In the genomic region with DNA sequence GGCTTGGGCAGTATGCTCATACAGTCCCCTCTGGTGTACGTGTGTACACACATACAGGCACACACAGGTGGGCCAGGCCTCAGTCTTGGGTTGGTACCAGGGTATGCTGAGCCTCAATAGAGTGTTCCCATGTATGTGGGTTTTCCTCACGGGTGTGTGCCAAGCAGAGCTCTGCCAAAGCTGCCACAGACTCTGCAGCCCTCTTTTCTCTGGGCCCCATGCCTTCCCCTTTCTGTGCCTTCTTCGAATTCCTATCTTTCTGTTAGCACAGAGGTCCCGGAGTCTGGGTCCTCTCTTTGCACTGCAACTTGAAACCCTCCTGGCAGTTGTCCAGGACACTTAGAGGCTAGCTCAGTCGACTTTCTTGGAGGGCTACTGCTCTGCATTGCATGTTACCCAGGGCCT, we compare ENCODE assay signal across 9 mouse cellular contexts. TPM values are rescaled to one million over a fixed set of nuclear protein-coding genes. Genes with fewer than 3 reads are reported as not detected.
DNase-seq lines count a peak whose midpoint lies in the region; ATAC-seq and TF ChIP-seq lines count a peak whose summit lies in the region.
"Had no signal": no experiment of that assay in that cellular context is flagged by ENCODE, and none has a peak within 500 bp of the region (broad histone marks: within the 10 kb centered on the region; RNA-seq: fewer than 3 reads in every experiment).

No protein-coding gene starts in this region.

- H3K36me3 ChIP-seq in lung, embryonic 14.5 days (ENCODE audit: insufficient read depth): no peaks in the 10 kb centered on the region
- no peaks in the 10 kb centered on the region for H3K36me3 ChIP-seq in forebrain, embryonic 16.5 days (ENCODE audit: control insufficient read depth, insufficient read depth)
- H3K36me3 ChIP-seq in intestine, embryonic 15.5 days: peaks cover 6% of the 10 kb centered on the region; the same call in 1 of the 2 replicates
- H3K36me3 ChIP-seq in liver, postnatal 0 days (replicated peaks; ENCODE audit: insufficient read depth, low read length): no peaks in the 10 kb centered on the region

- H3K9ac ChIP-seq in lung, embryonic 14.5 days: no peak overlapping the region
- H3K9ac ChIP-seq in forebrain, embryonic 16.5 days (replicated peaks; ENCODE audit: low read depth, low read length): no peak overlapping the region
- H3K9ac ChIP-seq in intestine, embryonic 15.5 days: no peak overlapping the region
- H3K9ac ChIP-seq in liver, postnatal 0 days (replicated peaks): no peak overlapping the region

- peak overlapping the region; percentile 36 for H3K4me2 ChIP-seq in lung, embryonic 14.5 days
- no peak overlapping the region for H3K4me2 ChIP-seq in forebrain, embryonic 16.5 days (ENCODE audit: low read length)
- peak overlapping the region; percentile 25 for H3K4me2 ChIP-seq in intestine, embryonic 15.5 days (replicated peaks)
- no peak overlapping the region for H3K4me2 ChIP-seq in liver, postnatal 0 days (ENCODE audit: low read depth, low read length)

- DNase-seq in lung, embryonic 14.5 days: peak; percentile 98
- no peak for DNase-seq in lung, adult 2 months
- no peak for DNase-seq in liver, postnatal 0 days
- peak; percentile 76 for DNase-seq in testis, postnatal 10 days (ENCODE audit: low spot score)
- no peak for DNase-seq in layer of hippocampus, postnatal 25 days (ENCODE audit: extremely low spot score in 1 of 2, low spot score in 1 of 2)
- no peak for DNase-seq in cerebellum, adult 11 months

- 18% methylated on average over 5 of the region's 5 CpGs for WGBS in lung, embryonic 14.5 days
- 29% methylated on average over 5 of the region's 5 CpGs for WGBS in lung, adult 2 months
- 9% methylated on average over 5 of the region's 5 CpGs for WGBS in forebrain, embryonic 16.5 days
- WGBS in intestine, embryonic 15.5 days: 17% methylated on average over 5 of the region's 5 CpGs
- 45% methylated on average over 5 of the region's 5 CpGs for WGBS in liver, postnatal 0 days (ENCODE audit: insufficient replicate concordance)

- TF ChIP-seq EP300 in liver, postnatal 0 days (IDR thresholded peaks at IDR 0.05; ENCODE audit: low read depth): no peak

- peak overlapping the region; percentile 86 for H3K27ac ChIP-seq in lung, embryonic 14.5 days (ENCODE audit: low read depth)
- H3K27ac ChIP-seq in forebrain, embryonic 16.5 days (ENCODE audit: low read length): no peak overlapping the region
- peak overlapping the region; percentile 86 for H3K27ac ChIP-seq in intestine, embryonic 15.5 days
- H3K27ac ChIP-seq in liver, postnatal 0 days (ENCODE audit: low read depth): peak overlapping the region; percentile 91

- H3K27me3 ChIP-seq in lung, embryonic 14.5 days (ENCODE audit: insufficient read depth, low read length): no peaks in the 10 kb centered on the region
- H3K27me3 ChIP-seq in forebrain, embryonic 16.5 days (replicated peaks; ENCODE audit: control insufficient read depth, insufficient read depth, low read length): no peaks in the 10 kb centered on the region
- H3K27me3 ChIP-seq in intestine, embryonic 15.5 days (replicated peaks): no peaks in the 10 kb centered on the region
- no peaks in the 10 kb centered on the region for H3K27me3 ChIP-seq in liver, postnatal 0 days (ENCODE audit: insufficient read depth, low read length)

- no peak for TF ChIP-seq POLR2A in lung, adult 2 months (IDR thresholded peaks at IDR 0.05; ENCODE audit: borderline replicate concordance, extremely low read depth, low read depth, low read length)

- peaks cover 35% of the 10 kb centered on the region for H3K4me1 ChIP-seq in lung, embryonic 14.5 days (ENCODE audit: insufficient read depth)
- no peaks in the 10 kb centered on the region; the same call in 1 of the 2 replicates for H3K4me1 ChIP-seq in lung, adult 2 months (ENCODE audit: control insufficient read depth, insufficient read depth, low read length)
- H3K4me1 ChIP-seq in forebrain, embryonic 16.5 days (replicated peaks; ENCODE audit: control insufficient read depth, insufficient read depth, low read length): peaks cover 17% of the 10 kb centered on the region
- H3K4me1 ChIP-seq in intestine, embryonic 15.5 days (replicated peaks): peaks cover 44% of the 10 kb centered on the region
- peaks cover 15% of the 10 kb centered on the region; the same call in 1 of the 2 replicates for H3K4me1 ChIP-seq in liver, postnatal 0 days (ENCODE audit: insufficient read depth)

- peak; percentile 92 for ATAC-seq in lung, embryonic 14.5 days (ENCODE audit: insufficient read depth)
- peak; percentile 75 for ATAC-seq in forebrain, embryonic 16.5 days
- peak; percentile 79 for ATAC-seq in intestine, embryonic 15.5 days
- ATAC-seq in liver, postnatal 0 days: no peak

- no peak for TF ChIP-seq CTCF in lung, embryonic 14.5 days (IDR thresholded peaks at IDR 0.05; ENCODE audit: low read depth)
- no peak for TF ChIP-seq CTCF in lung, adult 2 months (IDR thresholded peaks at IDR 0.05; ENCODE audit: insufficient read depth, low read length)
- TF ChIP-seq CTCF in liver, postnatal 0 days (IDR thresholded peaks at IDR 0.05; ENCODE audit: low read depth): no peak

- 0 out of 2 replicates have a peak, but pooled peaks cover 3% of the 10 kb centered on the region for H3K9me3 ChIP-seq in lung, embryonic 14.5 days (ENCODE audit: low read depth, low read length)
- no peaks in the 10 kb centered on the region for H3K9me3 ChIP-seq in forebrain, embryonic 16.5 days (ENCODE audit: control insufficient read depth, low read length)
- no peaks in the 10 kb centered on the region for H3K9me3 ChIP-seq in intestine, embryonic 15.5 days
- H3K9me3 ChIP-seq in liver, postnatal 0 days (ENCODE audit: low read length): 0 out of 2 replicates have a peak, but pooled peaks cover 3% of the 10 kb centered on the region

- H3K4me3 ChIP-seq in lung, embryonic 14.5 days (ENCODE audit: low read depth, low read length): no peak overlapping the region
- H3K4me3 ChIP-seq in lung, adult 2 months (replicated peaks; ENCODE audit: extremely low read depth, low read depth, low read length): no peak overlapping the region
- H3K4me3 ChIP-seq in forebrain, embryonic 16.5 days (replicated peaks; ENCODE audit: low read length): no peak overlapping the region
- H3K4me3 ChIP-seq in intestine, embryonic 15.5 days (replicated peaks): no peak overlapping the region
- H3K4me3 ChIP-seq in liver, postnatal 0 days (ENCODE audit: low read depth, low read length): no peak overlapping the region

RNA-seq across cellular contexts. Expression of a gene that starts 33.1 kb away (rescaled TPM):
- polyA plus RNA-seq in lung, embryonic 14.5 days (2014; fragmentation: Nextera tagmentation; extraction: Ambion mirVana): 24.5 and 27.1 TPM in 2 replicates
- polyA plus RNA-seq in lung, adult 2 months (2012; rRNA removed): 1.5 and 1.6 TPM in 2 replicates
- polyA plus RNA-seq in forebrain, embryonic 16.5 days (2015; fragmentation: Nextera tagmentation; extraction: Ambion mirVana): 15.2 and 18.4 TPM in 2 replicates
- polyA plus RNA-seq in intestine, embryonic 15.5 days (2015; fragmentation: Nextera tagmentation; extraction: Ambion mirVana): 20.1 and 20.6 TPM in 2 replicates
- polyA plus RNA-seq in liver, postnatal 0 days (2015; fragmentation: Nextera tagmentation; extraction: Ambion mirVana): 4.5 and 7.4 TPM in 2 replicates
- total RNA-seq in layer of hippocampus, postnatal 25 days (2021): 1 to 10 TPM; 2.5 to 3.4 TPM
- total RNA-seq: MEL had no signal

Comparison
In these comparisons a context has a peak if more than half of its experiments do, and no peak if none do; other contexts are left out.
1. DNase-seq: peak in lung, embryonic 14.5 days (single experiment) and testis, postnatal 10 days (single experiment); none in lung, adult 2 months (single experiment), liver, postnatal 0 days (single experiment), layer of hippocampus, postnatal 25 days (0 of 2) and cerebellum, adult 11 months (single experiment).
2. H3K4me2 ChIP-seq: peak in lung, embryonic 14.5 days (single experiment) and intestine, embryonic 15.5 days (single experiment); none in forebrain, embryonic 16.5 days (single experiment) and liver, postnatal 0 days (single experiment).